Mouse (Mus musculus) embryo, embryonic 10.5 days (tissue): Measurements from ENCODE around the gene Olfr930.
A peak's percentile ranks its signal among the peaks of the same experiment; 100 is the strongest.

ENCODE experiments used
- DNase-seq: peaks from one replicate; pipeline ENCODE4 v3.0.0-alpha.2; 2015; ENCODE audit warnings: low spot score

The Olfr930 gene

GRCm38 (mm10) chr9:38929509-38929908 lies at the start of gene Olfr930:
Gene Olfr930, plus strand, starts transcription at chr9:38929809.
- DNase-seq: no peak

- no peak for DNase-seq
These were observed 24.0 kb downstream of the Olfr930 start for GRCm38 (mm10) chr9:38953401-38954123.

DNA sequence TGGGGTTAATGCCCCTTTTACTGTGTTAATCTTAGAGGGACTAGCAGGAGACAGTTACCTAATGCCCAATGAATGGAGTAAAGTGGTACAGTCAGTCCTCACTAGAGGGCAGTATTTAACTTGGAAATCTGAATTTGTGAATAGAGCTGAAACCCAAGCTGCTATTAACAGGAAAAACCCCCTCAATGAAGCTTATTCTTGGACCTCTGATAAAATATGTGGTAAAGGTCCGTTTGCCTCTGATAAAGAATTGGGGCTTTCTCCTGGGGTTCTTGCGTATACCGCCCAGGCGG lies 24.5 kb downstream of the Olfr930 start:
- peak; percentile 51 for DNase-seq

GRCm38 (mm10) chr9:38972013-38972412 lies 42.4 kb downstream of the Olfr930 start, which contains the start of gene Olfr933:
Gene Olfr933, plus strand, starts transcription at chr9:38972313.
- DNase-seq: no peak
